Mouse (Mus musculus) hematopoietic multipotent progenitor cell, adult 10-12 weeks (in vitro differentiated cells): ENCODE measurements around the gene Olfr1061. TPM values are rescaled to one million over a fixed set of nuclear protein-coding genes. Genes with fewer than 3 reads are reported as not detected.

ENCODE experiments used
- polyA plus RNA-seq: library from polyadenylated mRNA; stranded (reverse); fragments of >175 nt; gene quantifications from 2 replicates; pipeline ENCODE4 v1.2.3, GENCODE M21; 2012; ENCODE audit warnings: low replicate concordance

Olfr1061 gene
- not detected in 2 replicates for polyA plus RNA-seq

DNA sequence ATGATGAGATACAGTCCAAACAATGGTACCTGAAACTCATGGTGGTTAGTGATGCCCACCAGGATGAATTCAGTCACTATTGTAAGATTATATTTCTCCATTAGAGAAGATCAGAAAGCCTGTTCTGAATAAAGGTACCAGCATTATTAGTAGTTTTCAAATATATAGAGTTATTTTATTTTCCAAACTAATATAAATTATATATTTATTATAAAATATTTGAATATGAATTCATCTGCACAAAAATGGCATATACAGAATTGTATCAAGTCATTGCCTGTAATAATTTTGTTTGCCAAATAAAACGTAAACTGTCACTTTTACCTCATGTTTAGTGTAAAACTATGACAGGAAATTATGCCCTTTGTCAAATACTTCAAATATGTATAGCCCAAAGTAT is at the start of gene Olfr1061:
Gene Olfr1061 (minus strand): TSS at position 101 of the 400 bp plus-strand sequence.

DNA sequence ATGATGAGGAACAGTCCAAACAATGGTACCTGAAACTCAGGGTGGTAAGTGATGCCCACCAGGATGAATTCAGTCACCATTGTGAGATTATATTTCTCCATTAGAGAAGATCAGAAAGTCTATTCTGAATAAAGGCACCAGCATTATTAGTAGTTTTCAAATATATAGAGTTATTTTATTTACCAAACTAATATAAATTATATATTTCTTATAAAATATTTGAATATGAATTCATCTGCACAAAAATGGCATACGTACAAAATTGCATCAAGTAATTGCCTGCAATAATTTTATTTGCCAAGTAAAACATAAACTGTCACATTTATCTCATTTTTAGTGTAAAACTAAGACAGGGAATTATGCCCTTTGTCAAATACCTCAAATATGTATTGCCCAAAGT is 42.3 kb upstream of the Olfr1061 start, which contains the start of gene Olfr1066:
Gene Olfr1066 (minus strand): TSS at position 101 of the 400 bp plus-strand sequence.

DNA sequence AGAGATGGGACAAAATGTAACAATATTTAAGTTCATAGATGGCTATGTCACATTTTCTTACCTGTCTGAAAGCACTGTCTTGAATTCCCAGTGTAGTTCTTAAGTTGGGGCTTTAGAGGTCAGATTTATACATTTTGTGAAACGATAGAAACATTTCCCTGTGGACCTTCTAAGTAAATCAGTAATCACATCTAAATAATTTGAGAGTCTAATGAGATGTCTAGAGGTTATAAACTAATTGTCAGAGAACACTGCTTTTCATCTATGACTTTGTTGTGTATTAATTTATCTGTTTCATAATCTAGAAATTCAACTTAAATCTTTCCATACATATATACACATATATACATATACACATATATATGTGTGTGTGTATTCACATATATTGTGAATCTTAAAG is 36.6 kb upstream of the Olfr1061 start, which contains the start of gene Olfr1065:
Gene Olfr1065 (minus strand): TSS at position 101 of the 400 bp plus-strand sequence.

DNA sequence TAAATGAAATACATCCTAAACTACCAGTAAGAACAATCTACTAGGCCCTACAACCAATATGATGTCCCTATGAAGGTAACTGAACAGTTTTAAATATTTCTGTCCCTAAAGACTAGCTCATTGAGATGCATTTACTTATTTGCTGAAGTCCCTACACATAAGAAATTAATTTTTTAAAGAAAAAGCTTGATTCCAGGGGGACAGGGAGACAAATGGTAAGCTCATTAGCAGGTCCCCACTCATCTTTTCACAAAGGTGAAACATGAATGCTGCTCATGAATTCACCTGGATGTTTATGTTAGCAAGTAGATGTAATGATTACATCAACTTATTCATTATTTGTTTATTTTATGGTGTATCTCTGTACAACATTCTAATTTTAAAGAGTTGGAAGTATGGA is 12.8 kb upstream of the Olfr1061 start, which contains the start of gene Olfr1062:
Gene Olfr1062 (minus strand): TSS at position 101 of the 400 bp plus-strand sequence.

DNA sequence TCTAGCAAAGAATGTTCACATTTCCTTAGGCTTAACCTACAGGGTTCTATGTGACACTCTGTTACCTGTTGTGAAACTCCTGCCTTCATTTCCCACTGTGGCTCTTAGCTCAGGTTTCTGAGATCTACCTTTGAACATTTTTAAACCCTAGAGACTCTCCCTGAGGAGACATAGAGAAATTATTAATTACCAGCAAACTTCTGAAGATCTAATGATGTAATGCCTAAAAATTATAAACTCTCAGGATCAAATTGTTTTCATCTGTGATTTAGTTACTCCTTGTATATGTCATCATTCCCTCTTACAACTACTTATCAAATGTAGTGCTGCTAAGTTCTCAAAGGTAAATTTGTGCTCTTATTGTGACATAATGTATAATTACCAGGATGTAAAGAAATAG is 25.4 kb downstream of the Olfr1061 start, which contains the start of gene Olfr1058:
Gene Olfr1058 (minus strand): TSS at position 101 of the 400 bp plus-strand sequence.

DNA sequence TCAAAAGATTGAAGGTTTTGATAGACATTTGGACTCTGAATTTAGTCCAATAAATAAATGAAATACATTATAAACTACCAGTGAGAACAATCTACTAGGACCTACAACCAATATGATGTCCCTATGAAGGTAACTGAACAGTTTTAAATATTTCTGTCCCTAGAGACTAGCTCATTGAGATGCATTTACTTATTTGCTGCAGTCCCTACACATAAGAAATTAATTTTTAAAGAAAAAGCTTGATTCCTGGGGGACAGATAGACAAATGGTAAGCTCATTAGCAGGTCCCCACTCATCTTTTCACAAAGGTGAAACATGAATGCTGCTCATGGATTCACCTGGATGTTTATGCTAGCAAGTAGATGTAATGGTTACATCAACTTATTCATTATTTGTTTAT is 35.6 kb downstream of the Olfr1061 start, which contains the start of gene Olfr1057:
Gene Olfr1057 (minus strand): TSS at position 101 of the 400 bp plus-strand sequence.

Other genes starting within 250 kb of the Olfr1061 start
- gene Olfr1043, start 246.5 kb downstream of the Olfr1061 start, polyA plus RNA-seq, result not detected in 2 replicates
- 0.09 TPM in 1 of 2 replicates, not detected in the other for gene Olfr1044, start 236.2 kb downstream of the Olfr1061 start, polyA plus RNA-seq
- gene Olfr52, start 228.4 kb downstream of the Olfr1061 start, polyA plus RNA-seq, result not detected in 2 replicates
- not detected in 2 replicates for gene Olfr1045, start 211.0 kb downstream of the Olfr1061 start, polyA plus RNA-seq
- gene Olfr1046, start 194.7 kb downstream of the Olfr1061 start, polyA plus RNA-seq, result not detected in 2 replicates
- gene Olfr1047, start 182.6 kb downstream of the Olfr1061 start, polyA plus RNA-seq, result not detected in 2 replicates
- gene Olfr1048, start 173.8 kb downstream of the Olfr1061 start, polyA plus RNA-seq, result not detected in 2 replicates
- gene Olfr1049, start 155.7 kb downstream of the Olfr1061 start, polyA plus RNA-seq, result not detected in 2 replicates
- gene Olfr1051, start 135.0 kb downstream of the Olfr1061 start, polyA plus RNA-seq, result not detected in 2 replicates
- not detected in 2 replicates for gene Olfr1052, start 121.6 kb downstream of the Olfr1061 start, polyA plus RNA-seq
- gene Olfr1053, start 98.8 kb downstream of the Olfr1061 start, polyA plus RNA-seq, result not detected in 2 replicates
- gene Olfr1054, start 78.6 kb downstream of the Olfr1061 start, polyA plus RNA-seq, result not detected in 2 replicates
- gene Olfr1055, start 63.8 kb downstream of the Olfr1061 start, polyA plus RNA-seq, result not detected in 2 replicates
- gene Olfr1056, start 51.6 kb downstream of the Olfr1061 start, polyA plus RNA-seq, result not detected in 2 replicates
- not detected in 2 replicates for gene Olfr1057, start 35.7 kb downstream of the Olfr1061 start, polyA plus RNA-seq
- gene Olfr1058, start 25.5 kb downstream of the Olfr1061 start, polyA plus RNA-seq, result not detected in 2 replicates
- gene Olfr1062, start 12.7 kb upstream of the Olfr1061 start, polyA plus RNA-seq, result not detected in 2 replicates
- gene Olfr1065, start 36.5 kb upstream of the Olfr1061 start, polyA plus RNA-seq, result not detected in 2 replicates
- not detected in 2 replicates for gene Olfr1066, start 42.2 kb upstream of the Olfr1061 start, polyA plus RNA-seq
- not detected in 2 replicates for gene Olfr228, start 73.3 kb upstream of the Olfr1061 start, polyA plus RNA-seq
- not detected in 2 replicates for gene Olfr1076, start 94.4 kb upstream of the Olfr1061 start, polyA plus RNA-seq
- not detected in 2 replicates for gene Olfr1079, start 128.4 kb upstream of the Olfr1061 start, polyA plus RNA-seq
- not detected in 2 replicates for gene Olfr1080, start 144.2 kb upstream of the Olfr1061 start, polyA plus RNA-seq
- gene Olfr1082, start 184.9 kb upstream of the Olfr1061 start, polyA plus RNA-seq, result 0.13 TPM in 1 of 2 replicates, not detected in the other
- gene Olfr1084, start 225.7 kb upstream of the Olfr1061 start, polyA plus RNA-seq, result not detected in 2 replicates
- not detected in 2 replicates for gene Olfr1085, start 248.0 kb upstream of the Olfr1061 start, polyA plus RNA-seq